Mouse (Mus musculus) intestine, embryonic 15.5 days (tissue): ENCODE results near the gene Syt1. TPM values are rescaled to one million over a fixed set of nuclear protein-coding genes. Genes with fewer than 3 reads are reported as not detected.

Experiments
- ATAC-seq: fragments of 200-750 bp; cut with Nextera tagmentation; 2 replicates; pipeline ENCODE4 v1.8.0; 2017; ENCODE audit warnings: moderate TSS enrichment, moderate library complexity
- H3K27ac ChIP-seq: fragments of 300-500 bp; sonication (generic); 2 replicates; pipeline ENCODE4 v1.5.1; 2015; ENCODE audit warnings: mild to moderate bottlenecking, inconsistent platforms
- H3K27me3 ChIP-seq: fragments of 300-500 bp; sonication (generic); replicated peaks from 2 replicates; pipeline ENCODE4 v1.6.1; 2015; ENCODE audit warnings: inconsistent platforms
- H3K36me3 ChIP-seq: fragments of 300-500 bp; sonication (generic); 2 replicates; pipeline ENCODE4 v1.6.1; 2015; ENCODE audit warnings: inconsistent platforms
- H3K4me1 ChIP-seq: fragments of 300-500 bp; sonication (generic); replicated peaks from 2 replicates; pipeline ENCODE4 v1.6.1; 2015; ENCODE audit warnings: inconsistent platforms
- H3K4me2 ChIP-seq: fragments of 300-500 bp; sonication (generic); replicated peaks from 2 replicates; pipeline ENCODE4 v1.6.1; 2015; ENCODE audit warnings: mild to moderate bottlenecking, inconsistent platforms
- H3K4me3 ChIP-seq: fragments of 300-500 bp; sonication (generic); replicated peaks from 2 replicates; pipeline ENCODE4 v1.5.1; 2015; ENCODE audit warnings: inconsistent platforms
- H3K9ac ChIP-seq: fragments of 300-500 bp; sonication (generic); 2 replicates; pipeline ENCODE4 v1.6.1; 2015; ENCODE audit warnings: inconsistent platforms
- H3K9me3 ChIP-seq: fragments of 300-500 bp; sonication (generic); 2 replicates; pipeline ENCODE4 v1.6.1; 2016; ENCODE audit warnings: inconsistent platforms
- WGBS: fragments of 180-500 bp; shearing (Covaris S2); methylation state at CpG from one replicate; pipeline ENCODE4 v1.1.7; 2015; 5-methylcytosine and 5-hydroxymethylcytosine counted together
- polyA plus RNA-seq: library from polyadenylated mRNA; unstranded; fragments of >200 nt; fragmentation: Nextera tagmentation; extraction: Ambion mirVana; gene quantifications from 2 replicates; pipeline ENCODE4 v1.2.1, GENCODE M21; 2015

The Syt1 gene
- polyA plus RNA-seq, 1 experiment from 2014 or later, result 10.0 TPM

DNA sequence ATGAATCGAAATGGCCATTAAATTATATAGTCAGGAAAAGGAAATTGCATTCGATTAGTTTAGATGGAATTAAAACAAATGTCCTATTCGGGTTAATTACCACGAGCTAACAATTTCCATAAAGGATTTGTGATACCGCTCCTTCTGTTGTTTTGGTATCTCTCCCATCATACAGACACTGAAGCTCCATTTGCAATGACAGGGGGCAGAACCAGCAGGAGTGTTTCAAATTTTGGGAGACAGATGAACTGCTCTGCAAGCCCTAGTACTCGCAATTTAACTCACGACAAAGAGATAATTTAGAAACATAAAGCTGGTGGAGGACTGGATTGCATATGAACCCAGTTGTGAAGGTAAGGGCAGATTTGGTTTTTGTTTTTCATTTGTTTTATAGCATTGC lies 210.0 kb downstream of the Syt1 start:
- no peaks in the 10 kb centered on the region for H3K36me3 ChIP-seq

DNA sequence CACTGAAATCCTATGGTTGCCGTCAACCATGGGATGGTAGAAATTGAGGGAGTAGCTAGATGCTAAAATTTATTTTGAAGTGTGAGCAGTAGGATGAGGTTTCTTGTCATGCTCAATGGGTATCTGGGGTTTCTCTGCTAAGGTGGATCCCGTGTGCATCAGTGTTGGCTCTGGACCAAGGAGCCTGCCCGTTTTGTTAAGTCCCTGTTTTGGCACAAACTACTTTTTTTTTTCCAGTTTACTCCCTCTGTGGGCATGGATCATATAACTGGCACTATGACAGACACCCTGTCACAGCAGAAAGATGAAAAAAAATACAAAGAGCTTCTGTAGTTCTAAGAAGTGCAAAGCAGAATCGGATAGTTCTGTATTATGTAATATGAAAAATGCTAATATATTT lies 212.0 kb downstream of the Syt1 start:
- no peaks in the 10 kb centered on the region for H3K36me3 ChIP-seq
- H3K4me2 ChIP-seq, result no peak overlapping the region
- H3K27ac ChIP-seq, result no peak overlapping the region
- H3K9me3 ChIP-seq, result no peaks in the 10 kb centered on the region
- no peaks in the 10 kb centered on the region for H3K27me3 ChIP-seq
- no peak overlapping the region for H3K9ac ChIP-seq
- 77% methylated on average over 4 of the region's 4 CpGs for WGBS
- H3K4me1 ChIP-seq, result no peaks in the 10 kb centered on the region
- no peak overlapping the region for H3K4me3 ChIP-seq
- ATAC-seq, result no peak

More for the DNA sequence above, 210.0 kb downstream of the Syt1 start:
- no peaks in the 10 kb centered on the region for H3K4me1 ChIP-seq
- H3K27me3 ChIP-seq, result no peaks in the 10 kb centered on the region
- no peak overlapping the region for H3K4me2 ChIP-seq
- no peak overlapping the region for H3K9ac ChIP-seq
- H3K4me3 ChIP-seq, result no peak overlapping the region
- H3K9me3 ChIP-seq, result no peaks in the 10 kb centered on the region
- 90% methylated on average over 7 of the region's 7 CpGs for WGBS
- no peak overlapping the region for H3K27ac ChIP-seq
- ATAC-seq, result no peak

DNA sequence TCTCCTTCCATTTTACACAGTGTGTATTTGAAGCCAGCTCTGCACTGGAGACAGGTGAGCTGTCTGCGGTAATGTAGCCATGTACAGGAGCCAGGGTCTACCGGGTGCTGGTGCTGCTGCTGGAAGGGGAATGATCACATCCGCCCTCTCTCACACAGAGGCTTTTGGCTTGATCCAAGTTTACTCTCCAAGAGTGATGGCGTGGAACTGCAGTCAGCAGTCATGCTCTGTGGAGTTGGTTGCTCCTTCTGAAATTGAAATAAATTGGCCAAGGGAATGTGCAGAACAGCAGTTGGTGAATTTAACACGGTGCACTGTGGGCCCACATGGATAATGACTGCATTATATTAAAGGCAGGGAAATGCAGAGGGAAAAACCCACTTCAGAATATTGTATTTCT lies 228.0 kb downstream of the Syt1 start:
- H3K27me3 ChIP-seq, result no peaks in the 10 kb centered on the region
- H3K27ac ChIP-seq, result no peak overlapping the region
- H3K4me2 ChIP-seq, result no peak overlapping the region
- ATAC-seq, result no peak
- no peaks in the 10 kb centered on the region for H3K4me1 ChIP-seq
- H3K36me3 ChIP-seq, result no peaks in the 10 kb centered on the region
- no peak overlapping the region for H3K9ac ChIP-seq
- 87% methylated on average over 5 of the region's 5 CpGs for WGBS
- no peak overlapping the region for H3K4me3 ChIP-seq
- no peaks in the 10 kb centered on the region for H3K9me3 ChIP-seq

DNA sequence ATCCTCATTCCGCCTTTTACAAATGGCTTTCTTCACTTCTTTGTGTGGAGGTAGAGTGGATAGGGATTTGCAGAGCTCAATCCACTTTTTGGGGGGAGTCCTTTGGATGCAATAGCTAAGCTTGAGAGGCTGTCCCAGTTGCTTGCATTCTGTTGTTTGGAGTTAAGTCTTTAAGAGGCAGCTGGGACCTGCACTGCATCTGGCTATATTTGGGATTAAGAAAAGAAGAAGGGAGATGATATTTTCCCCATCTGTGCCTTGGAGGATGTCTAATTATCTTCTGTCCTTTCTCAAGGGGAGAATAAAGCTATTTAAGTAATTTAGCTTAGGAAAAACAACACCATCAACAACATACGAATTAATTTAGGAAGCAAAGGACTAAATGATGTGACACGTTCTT lies 230.2 kb downstream of the Syt1 start:
- 85% methylated on average over 3 of the region's 3 CpGs for WGBS
- no peaks in the 10 kb centered on the region for H3K9me3 ChIP-seq
- H3K9ac ChIP-seq, result no peak overlapping the region
- H3K4me2 ChIP-seq, result no peak overlapping the region
- H3K4me3 ChIP-seq, result no peak overlapping the region
- H3K27ac ChIP-seq, result no peak overlapping the region
- no peaks in the 10 kb centered on the region for H3K27me3 ChIP-seq
- ATAC-seq, result no peak
- no peaks in the 10 kb centered on the region for H3K36me3 ChIP-seq
- no peaks in the 10 kb centered on the region for H3K4me1 ChIP-seq

- Histone ChIP-seq H3K27ac (no peak overlapping the region), H3K4me3 (no peak overlapping the region), H3K36me3 (no peaks in the 10 kb centered on the region), H3K4me2 (no peak overlapping the region), H3K9ac (no peak overlapping the region), H3K4me1 (no peaks in the 10 kb centered on the region), H3K9me3 (no peaks in the 10 kb centered on the region), H3K27me3 (no peaks in the 10 kb centered on the region)
- WGBS, result 73% methylated on average over 8 of the region's 8 CpGs
- no peak for ATAC-seq
Measured at GRCm38 (mm10) chr10:108776735-108777134, 234.0 kb downstream of the Syt1 start.

DNA sequence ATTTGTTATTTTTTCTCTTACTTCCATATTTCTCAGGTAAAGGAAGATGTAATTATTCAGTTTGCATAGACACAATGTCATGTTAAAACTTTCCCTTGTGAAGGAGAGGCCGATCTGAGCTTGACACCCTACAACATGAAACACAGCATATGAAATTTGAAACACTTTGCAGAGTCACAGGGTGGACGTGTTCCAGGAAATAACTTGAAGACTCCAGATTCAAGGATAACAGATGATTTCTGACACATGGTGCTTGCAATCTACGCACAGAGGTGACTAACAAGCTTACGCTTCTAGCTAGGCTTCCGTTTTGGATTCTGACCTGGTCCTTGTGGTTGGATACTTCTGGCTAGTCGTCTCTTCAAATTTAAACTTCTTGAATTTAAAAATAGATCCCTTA lies 239.7 kb downstream of the Syt1 start:
- Histone ChIP-seq H3K27me3 (no peaks in the 10 kb centered on the region), H3K9ac (no peak overlapping the region), H3K36me3 (no peaks in the 10 kb centered on the region), H3K4me3 (no peak overlapping the region), H3K4me2 (no peak overlapping the region), H3K27ac (no peak overlapping the region), H3K4me1 (no peaks in the 10 kb centered on the region), H3K9me3 (no peaks in the 10 kb centered on the region)
- 76% methylated on average over 6 of the region's 6 CpGs for WGBS
- no peak for ATAC-seq

GRCm38 (mm10) chr10:108765564-108765963 lies 245.2 kb downstream of the Syt1 start:
- H3K9me3 ChIP-seq, result no peaks in the 10 kb centered on the region
- no peak overlapping the region for H3K9ac ChIP-seq
- H3K4me3 ChIP-seq, result no peak overlapping the region
- no peaks in the 10 kb centered on the region for H3K4me1 ChIP-seq
- no peak for ATAC-seq
- no peaks in the 10 kb centered on the region for H3K36me3 ChIP-seq
- H3K4me2 ChIP-seq, result no peak overlapping the region
- H3K27ac ChIP-seq, result no peak overlapping the region
- H3K27me3 ChIP-seq, result no peaks in the 10 kb centered on the region

- Histone ChIP-seq H3K9ac (no peak overlapping the region), H3K27ac (no peak overlapping the region), H3K4me3 (no peak overlapping the region), H3K4me2 (no peak overlapping the region), H3K36me3 (no peaks in the 10 kb centered on the region), H3K9me3 (no peaks in the 10 kb centered on the region), H3K27me3 (no peaks in the 10 kb centered on the region), H3K4me1 (no peaks in the 10 kb centered on the region)
- ATAC-seq, result no peak
- WGBS, result 90% methylated on average over 6 of the region's 6 CpGs
Measured at GRCm38 (mm10) chr10:108763722-108764121, 247.1 kb downstream of the Syt1 start.

DNA sequence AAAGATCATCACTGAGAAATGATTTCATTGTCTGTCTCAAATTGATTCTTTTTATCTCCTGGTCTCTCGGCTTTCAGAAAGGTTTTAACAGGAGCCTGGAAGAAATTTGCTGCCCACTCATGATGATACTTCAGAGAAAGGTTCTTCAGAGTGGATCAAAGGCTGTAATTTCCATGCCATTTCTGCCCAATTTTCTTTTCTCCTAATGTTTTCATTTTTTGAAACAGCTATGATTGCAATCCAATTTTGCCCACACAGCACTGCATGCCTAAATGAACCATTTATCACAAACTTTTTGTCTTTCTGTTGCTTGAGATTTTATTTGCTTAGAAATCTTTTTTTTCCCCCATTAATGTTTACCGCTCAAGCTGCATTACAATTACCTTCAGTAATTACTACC lies 257.5 kb downstream of the Syt1 start:
- no peak overlapping the region for H3K4me2 ChIP-seq
- no peaks in the 10 kb centered on the region for H3K9me3 ChIP-seq
- 82% methylated on average over 2 of the region's 2 CpGs for WGBS
- no peak overlapping the region for H3K9ac ChIP-seq
- ATAC-seq, result no peak
- no peaks in the 10 kb centered on the region for H3K27me3 ChIP-seq
- no peak overlapping the region for H3K27ac ChIP-seq
- no peaks in the 10 kb centered on the region for H3K4me1 ChIP-seq
- no peaks in the 10 kb centered on the region for H3K36me3 ChIP-seq
- H3K4me3 ChIP-seq, result no peak overlapping the region

DNA sequence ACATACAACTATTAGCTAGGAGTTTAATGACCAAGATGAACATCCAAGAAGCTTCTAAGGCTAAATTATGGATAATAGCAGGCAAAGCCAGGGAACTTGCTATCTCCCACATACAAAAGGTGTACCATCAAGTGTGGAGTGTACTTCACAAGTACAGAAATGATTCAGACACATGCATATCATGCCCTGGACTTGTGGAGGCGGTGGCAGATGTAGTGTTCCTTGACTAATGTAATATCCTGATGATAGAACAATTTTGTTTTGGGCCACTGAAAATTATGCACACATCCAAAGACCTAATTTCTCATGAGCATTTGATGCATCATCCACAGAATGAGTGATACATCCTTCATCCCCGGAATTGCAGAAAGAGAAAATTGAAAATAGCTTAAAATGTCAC lies 267.0 kb downstream of the Syt1 start:
- Histone ChIP-seq H3K4me3 (no peak overlapping the region), H3K9ac (no peak overlapping the region), H3K27ac (no peak overlapping the region), H3K36me3 (no peaks in the 10 kb centered on the region), H3K9me3 (no peaks in the 10 kb centered on the region), H3K4me1 (no peaks in the 10 kb centered on the region), H3K4me2 (no peak overlapping the region), H3K27me3 (no peaks in the 10 kb centered on the region)
- no peak for ATAC-seq
- WGBS, result 87% methylated on average over 2 of the region's 2 CpGs

- no peak overlapping the region for H3K4me3 ChIP-seq
- H3K4me2 ChIP-seq, result no peak overlapping the region
- H3K27me3 ChIP-seq, result no peaks in the 10 kb centered on the region
- no peaks in the 10 kb centered on the region for H3K36me3 ChIP-seq
- WGBS, result 51% methylated on average over 2 of the region's 2 CpGs
- H3K9ac ChIP-seq, result no peak overlapping the region
- ATAC-seq, result no peak
- no peaks in the 10 kb centered on the region for H3K9me3 ChIP-seq
- H3K27ac ChIP-seq, result no peak overlapping the region
- no peaks in the 10 kb centered on the region for H3K4me1 ChIP-seq
Measured at GRCm38 (mm10) chr10:108733982-108734381, 276.8 kb downstream of the Syt1 start.

DNA sequence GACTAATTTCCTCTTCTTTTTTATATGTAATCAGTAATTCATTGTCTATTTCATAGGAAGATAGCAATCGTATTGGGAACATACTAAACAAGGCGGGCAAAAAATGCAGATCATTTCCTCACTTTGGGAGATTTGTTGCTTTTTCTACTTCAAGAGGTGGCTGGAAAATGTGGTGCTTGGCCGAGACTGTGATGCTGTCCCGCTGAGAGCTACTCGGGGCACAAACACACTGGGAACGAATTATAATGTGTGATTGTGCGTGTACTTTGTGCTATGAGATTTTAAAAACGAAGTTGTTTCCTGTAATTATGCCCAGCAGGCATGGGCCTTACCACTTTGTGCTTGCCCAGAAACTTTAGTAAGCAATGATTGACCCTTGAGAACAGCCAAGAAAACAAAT lies 281.8 kb downstream of the Syt1 start:
- Histone ChIP-seq H3K27ac (no peak overlapping the region), H3K4me1 (no peaks in the 10 kb centered on the region), H3K4me3 (no peak overlapping the region), H3K4me2 (no peak overlapping the region), H3K27me3 (no peaks in the 10 kb centered on the region), H3K9ac (no peak overlapping the region), H3K36me3 (no peaks in the 10 kb centered on the region), H3K9me3 (no peaks in the 10 kb centered on the region)
- WGBS, result 83% methylated on average over 8 of the region's 8 CpGs
- ATAC-seq, result no peak

- 83% methylated on average over 4 of the region's 4 CpGs for WGBS
- Histone ChIP-seq H3K9ac (no peak overlapping the region), H3K9me3 (no peaks in the 10 kb centered on the region), H3K27me3 (no peaks in the 10 kb centered on the region), H3K4me1 (no peaks in the 10 kb centered on the region), H3K27ac (no peak overlapping the region), H3K4me2 (no peak overlapping the region), H3K4me3 (no peak overlapping the region), H3K36me3 (no peaks in the 10 kb centered on the region)
- ATAC-seq, result no peak
Measured at GRCm38 (mm10) chr10:108726391-108726790, 284.4 kb downstream of the Syt1 start.

DNA sequence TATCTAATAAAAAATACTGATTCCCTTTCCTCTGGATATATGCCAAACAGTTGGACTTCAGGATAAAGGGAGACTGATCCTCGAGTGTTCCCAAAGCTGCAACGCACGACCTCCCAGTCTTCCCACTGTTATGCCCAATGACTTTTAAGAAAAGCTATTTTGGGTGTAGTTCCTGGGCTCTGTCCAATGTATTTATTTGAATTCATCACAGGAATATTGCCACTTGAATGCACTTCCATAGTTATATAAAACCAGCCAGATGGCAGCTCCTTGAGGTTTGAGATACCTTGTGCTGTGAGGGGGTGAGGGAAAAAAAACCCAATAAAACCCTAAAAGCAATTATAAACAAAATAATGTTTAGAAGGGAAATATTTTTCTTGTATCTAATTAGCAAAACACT lies 285.9 kb downstream of the Syt1 start:
- WGBS, result 75% methylated on average over 3 of the region's 3 CpGs
- Histone ChIP-seq H3K9me3 (no peaks in the 10 kb centered on the region), H3K36me3 (no peaks in the 10 kb centered on the region), H3K27ac (no peak overlapping the region), H3K4me2 (no peak overlapping the region), H3K4me3 (no peak overlapping the region), H3K4me1 (no peaks in the 10 kb centered on the region), H3K9ac (no peak overlapping the region), H3K27me3 (no peaks in the 10 kb centered on the region)
- no peak for ATAC-seq
